Mouse (Mus musculus) cerebellum, adult 2 months (tissue): ENCODE results near the gene Cyp2t4.

ENCODE experiments used
- CTCF ChIP-seq: fragments of 200-500 bp; IDR thresholded peaks from 2 replicates; pipeline ENCODE4 v1.5.1; 2011; ENCODE audit warnings: low read depth, mild to moderate bottlenecking, control low read depth, low read length, moderate library complexity, borderline replicate concordance; ENCODE audit not compliant: insufficient read depth
- POLR2A ChIP-seq: fragments of 200-500 bp; IDR thresholded peaks from 2 replicates; pipeline ENCODE4 v1.6.1; 2011; ENCODE audit warnings: low read length, control low read depth, borderline replicate concordance; ENCODE audit not compliant: insufficient read depth

GRCm38 (mm10) chr7:27166614-27167474, 13.3 kb downstream of the Cyp2t4 start, which contains the start of gene Egln2:
- TF ChIP-seq POLR2A (peak; percentile 93), CTCF (no peak)
